Mouse (Mus musculus) stomach, postnatal 0 days (tissue): Measurements from ENCODE around the gene Ankrd10.
"Not testable (repeated sequence)": the region's sequence is repeated elsewhere in the genome, so short reads cannot be mapped to it uniquely, and the experiment has no call there.

Source experiments
- CTCF ChIP-seq: IDR thresholded peaks from 2 replicates; pipeline ENCODE4 v1.5.1; 2016; ENCODE audit warnings: antibody characterized with exemption, low read depth, mild to moderate bottlenecking, moderate library complexity
- EP300 ChIP-seq: optimal IDR thresholded peaks from 2 replicates; pipeline ENCODE3; 2016; ENCODE audit warnings: antibody characterized with exemption

GRCm38 (mm10) chr8:11666023-11666716 lies 30.6 kb upstream of the Ankrd10 start:
- not testable (repeated sequence) for TF ChIP-seq EP300, CTCF
